Mouse (Mus musculus): ENCODE measurements at regions not wholly inside any gene's neighbourhood (a gene's known extent, or its start where the extent isn't known, plus 50 kb on each side); places are given as distances from the start of the nearest gene placed in this dataset.

DNA sequence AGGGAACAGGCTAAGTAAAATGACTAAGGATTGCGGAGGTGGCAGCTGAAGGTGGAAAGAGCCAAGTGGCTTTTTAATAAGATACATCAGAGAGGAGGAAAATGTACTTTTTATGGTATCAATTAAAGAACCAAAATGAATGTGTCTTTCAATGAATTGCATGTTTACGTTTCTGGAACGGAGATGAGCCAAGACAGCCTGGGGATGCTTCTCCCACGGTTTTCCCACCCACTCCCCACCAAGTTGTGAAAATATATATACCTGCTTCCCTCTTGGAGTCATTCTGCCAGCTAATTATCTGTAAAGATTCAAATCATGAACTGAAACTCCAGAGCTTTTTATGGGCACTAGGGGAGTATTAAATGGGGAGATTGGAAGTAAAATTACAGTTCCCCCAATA, 241.6 kb upstream of the Auts2 start:
- Histone ChIP-seq H3K27ac (replicated peaks in 1 of 2; ENCODE audit: control insufficient read depth in 1 of 2, insufficient read depth in 1 of 2, low read depth in 2 of 2, low read length in 2 of 2) (no peak overlapping the region), H3K27me3 (ENCODE audit: control insufficient read depth, insufficient read depth, low read length) (no peaks in the 10 kb centered on the region), H3K4me2 (ENCODE audit: low read length) (no peak overlapping the region), H3K4me1 (ENCODE audit: control insufficient read depth in 2 of 2, insufficient read depth in 2 of 2, low read length in 2 of 2) (peaks cover 0 to 4% of the 10 kb centered on the region in 2 experiments; a peak in 1 of 4 replicates), H3K9me3 (ENCODE audit: control insufficient read depth, low read length) (0 out of 2 replicates have a peak, but pooled peaks cover 6% of the 10 kb centered on the region), H3K36me3 (ENCODE audit: control insufficient read depth, insufficient read depth, low read length) (no peaks in the 10 kb centered on the region), H3K9ac (ENCODE audit: low read length) (no peak overlapping the region), H3K4me3 (ENCODE audit: control insufficient read depth in 1 of 2, insufficient read depth in 1 of 2, low read depth in 1 of 2, low read length in 2 of 2) (no peak overlapping the region)
- ATAC-seq (ENCODE audit: insufficient number of reproducible peaks, insufficient read depth, low FRiP score, low read depth), result no peak
- WGBS, result 58% methylated on average over 4 of the region's 4 CpGs

DNA sequence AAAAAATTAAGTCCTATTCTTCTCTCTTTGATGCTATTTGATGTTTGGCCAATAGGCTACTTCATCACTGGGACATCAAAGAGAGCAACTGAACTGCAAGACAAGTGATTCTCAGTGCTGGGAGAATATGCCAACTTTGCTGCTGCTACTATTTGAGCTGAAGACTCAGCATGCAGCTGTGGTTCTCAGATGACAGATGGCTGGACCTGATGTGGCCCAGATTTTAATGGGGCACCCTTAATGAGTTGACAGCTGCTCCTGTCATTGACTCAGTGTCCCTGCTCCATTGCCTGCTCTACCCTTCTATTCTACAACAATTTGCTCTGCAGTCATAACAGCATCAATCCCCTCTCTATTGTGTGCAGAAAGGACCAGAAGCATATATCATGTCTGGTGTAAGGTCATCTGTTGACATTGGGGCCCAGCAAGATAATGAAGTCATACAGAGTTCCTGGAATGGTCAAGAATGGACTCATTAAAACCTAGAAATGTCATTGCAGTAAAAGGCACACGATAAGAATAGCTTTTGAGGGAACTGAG, 231.1 kb upstream of the Auts2 start:
- WGBS, result 63% methylated on average over 1 of the region's 1 CpGs
- Histone ChIP-seq H3K27ac (replicated peaks in 1 of 2; ENCODE audit: control insufficient read depth in 1 of 2, insufficient read depth in 1 of 2, low read depth in 2 of 2, low read length in 2 of 2) (no peak overlapping the region), H3K36me3 (ENCODE audit: control insufficient read depth, insufficient read depth, low read length) (no peaks in the 10 kb centered on the region), H3K4me1 (ENCODE audit: control insufficient read depth in 2 of 2, insufficient read depth in 2 of 2, low read length in 2 of 2) (no peaks in the 10 kb centered on the region), H3K4me2 (ENCODE audit: low read length) (no peak overlapping the region), H3K4me3 (ENCODE audit: control insufficient read depth in 1 of 2, insufficient read depth in 1 of 2, low read depth in 1 of 2, low read length in 2 of 2) (no peak overlapping the region), H3K27me3 (ENCODE audit: control insufficient read depth, insufficient read depth, low read length) (no peaks in the 10 kb centered on the region), H3K9me3 (ENCODE audit: control insufficient read depth, low read length) (no peaks in the 10 kb centered on the region), H3K9ac (ENCODE audit: low read length) (no peak overlapping the region)
- ATAC-seq (ENCODE audit: insufficient number of reproducible peaks, insufficient read depth, low FRiP score, low read depth), result no peak

- Histone ChIP-seq H3K27me3 (ENCODE audit: control insufficient read depth, insufficient read depth, low read length) (no peaks in the 10 kb centered on the region), H3K9me3 (ENCODE audit: control insufficient read depth, low read length) (no peaks in the 10 kb centered on the region), H3K4me3 (ENCODE audit: control insufficient read depth in 1 of 2, insufficient read depth in 1 of 2, low read depth in 1 of 2, low read length in 2 of 2) (no peak overlapping the region), H3K36me3 (ENCODE audit: control insufficient read depth, insufficient read depth, low read length) (no peaks in the 10 kb centered on the region), H3K27ac (replicated peaks in 1 of 2; ENCODE audit: control insufficient read depth in 1 of 2, insufficient read depth in 1 of 2, low read depth in 2 of 2, low read length in 2 of 2) (no peak overlapping the region), H3K9ac (ENCODE audit: low read length) (no peak overlapping the region), H3K4me2 (ENCODE audit: low read length) (no peak overlapping the region), H3K4me1 (ENCODE audit: control insufficient read depth in 2 of 2, insufficient read depth in 2 of 2, low read length in 2 of 2) (no peaks in the 10 kb centered on the region)
- 44% methylated on average over 4 of the region's 4 CpGs for WGBS
- no peak for ATAC-seq (ENCODE audit: insufficient number of reproducible peaks, insufficient read depth, low FRiP score, low read depth)
These were observed 217.3 kb upstream of the Auts2 start for GRCm38 (mm10) chr5:132760396-132760795.

GRCm38 (mm10) chr5:132759751-132760150, 216.6 kb upstream of the Auts2 start:
- H3K4me1 ChIP-seq (ENCODE audit: control insufficient read depth in 2 of 2, insufficient read depth in 2 of 2, low read length in 2 of 2), result no peaks in the 10 kb centered on the region
- WGBS, result 75% methylated on average over 6 of the region's 6 CpGs
- no peaks in the 10 kb centered on the region for H3K27me3 ChIP-seq (ENCODE audit: control insufficient read depth, insufficient read depth, low read length)
- no peak overlapping the region for H3K4me3 ChIP-seq (ENCODE audit: control insufficient read depth in 1 of 2, insufficient read depth in 1 of 2, low read depth in 1 of 2, low read length in 2 of 2)
- no peak overlapping the region for H3K27ac ChIP-seq (replicated peaks in 1 of 2; ENCODE audit: control insufficient read depth in 1 of 2, insufficient read depth in 1 of 2, low read depth in 2 of 2, low read length in 2 of 2)
- H3K9ac ChIP-seq (ENCODE audit: low read length), result no peak overlapping the region
- ATAC-seq (ENCODE audit: insufficient number of reproducible peaks, insufficient read depth, low FRiP score, low read depth), result no peak
- no peaks in the 10 kb centered on the region for H3K9me3 ChIP-seq (ENCODE audit: control insufficient read depth, low read length)
- H3K4me2 ChIP-seq (ENCODE audit: low read length), result no peak overlapping the region
- H3K36me3 ChIP-seq (ENCODE audit: control insufficient read depth, insufficient read depth, low read length), result no peaks in the 10 kb centered on the region

- no peak for ATAC-seq (ENCODE audit: insufficient number of reproducible peaks, insufficient read depth, low FRiP score, low read depth)
- Histone ChIP-seq H3K27ac (replicated peaks in 1 of 2; ENCODE audit: control insufficient read depth in 1 of 2, insufficient read depth in 1 of 2, low read depth in 2 of 2, low read length in 2 of 2) (no peak overlapping the region), H3K4me2 (ENCODE audit: low read length) (no peak overlapping the region), H3K9ac (ENCODE audit: low read length) (no peak overlapping the region), H3K4me3 (ENCODE audit: control insufficient read depth in 1 of 2, insufficient read depth in 1 of 2, low read depth in 1 of 2, low read length in 2 of 2) (no peak overlapping the region), H3K4me1 (ENCODE audit: control insufficient read depth in 2 of 2, insufficient read depth in 2 of 2, low read length in 2 of 2) (no peaks in the 10 kb centered on the region), H3K36me3 (ENCODE audit: control insufficient read depth, insufficient read depth, low read length) (no peaks in the 10 kb centered on the region), H3K27me3 (ENCODE audit: control insufficient read depth, insufficient read depth, low read length) (no peaks in the 10 kb centered on the region), H3K9me3 (ENCODE audit: control insufficient read depth, low read length) (no peaks in the 10 kb centered on the region)
- WGBS, result 76% methylated on average over 10 of the region's 10 CpGs
These were observed 215.8 kb upstream of the Auts2 start for GRCm38 (mm10) chr5:132758941-132759340.

DNA sequence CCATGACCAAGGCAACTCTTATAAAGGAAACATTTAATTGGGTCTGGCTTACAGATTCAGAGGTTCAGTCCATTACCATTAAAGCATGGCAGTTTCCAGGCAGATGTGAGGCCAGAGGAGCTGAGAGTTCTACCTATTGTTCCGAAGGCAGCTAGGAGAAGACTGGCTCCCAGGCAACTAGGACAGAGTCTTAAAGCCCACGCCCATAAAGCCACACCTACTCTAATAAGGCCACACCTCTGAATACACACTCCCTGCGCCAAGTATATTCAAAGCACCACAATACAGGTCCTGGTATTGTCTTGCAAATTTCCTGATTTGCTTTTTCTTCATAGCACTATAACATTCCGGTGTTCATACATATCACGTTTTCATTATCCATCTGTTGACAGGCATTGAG, 194.8 kb upstream of the Auts2 start:
- no peak for ATAC-seq (ENCODE audit: insufficient number of reproducible peaks, insufficient read depth, low FRiP score, low read depth)
- 80% methylated on average over 5 of the region's 5 CpGs for WGBS

GRCm38 (mm10) chr5:132728689-132729189, 185.6 kb upstream of the Auts2 start:
- no peak for ATAC-seq (ENCODE audit: insufficient number of reproducible peaks, insufficient read depth, low FRiP score, low read depth)
- H3K4me3 ChIP-seq (ENCODE audit: control insufficient read depth in 1 of 2, insufficient read depth in 1 of 2, low read depth in 1 of 2, low read length in 2 of 2), result no peak overlapping the region
- 9% methylated on average over 10 of the region's 10 CpGs for WGBS
- no peaks in the 10 kb centered on the region for H3K9me3 ChIP-seq (ENCODE audit: control insufficient read depth, low read length)
- peaks cover 25% of the 10 kb centered on the region for H3K27me3 ChIP-seq (ENCODE audit: control insufficient read depth, insufficient read depth, low read length)
- H3K4me2 ChIP-seq (ENCODE audit: low read length), result peak overlapping the region; percentile 14
- peaks cover 0 to 2% of the 10 kb centered on the region in 2 experiments; a peak in 1 of 4 replicates for H3K4me1 ChIP-seq (ENCODE audit: control insufficient read depth in 2 of 2, insufficient read depth in 2 of 2, low read length in 2 of 2)
- H3K9ac ChIP-seq (ENCODE audit: low read length), result no peak overlapping the region
- no peaks in the 10 kb centered on the region for H3K36me3 ChIP-seq (ENCODE audit: control insufficient read depth, insufficient read depth, low read length)
- H3K27ac ChIP-seq (replicated peaks in 1 of 2; ENCODE audit: control insufficient read depth in 1 of 2, insufficient read depth in 1 of 2, low read depth in 2 of 2, low read length in 2 of 2), result no peak overlapping the region

More for the DNA sequence above, 194.8 kb upstream of the Auts2 start:
- Histone ChIP-seq H3K4me1 (ENCODE audit: control insufficient read depth in 2 of 2, insufficient read depth in 2 of 2, low read length in 2 of 2) (no peaks in the 10 kb centered on the region), H3K36me3 (ENCODE audit: control insufficient read depth, insufficient read depth, low read length) (no peaks in the 10 kb centered on the region), H3K9ac (ENCODE audit: low read length) (no peak overlapping the region), H3K4me2 (ENCODE audit: low read length) (no peak overlapping the region), H3K27me3 (ENCODE audit: control insufficient read depth, insufficient read depth, low read length) (peaks cover 11% of the 10 kb centered on the region; the same call in 1 of the 2 replicates), H3K27ac (replicated peaks in 1 of 2; ENCODE audit: control insufficient read depth in 1 of 2, insufficient read depth in 1 of 2, low read depth in 2 of 2, low read length in 2 of 2) (no peak overlapping the region), H3K4me3 (ENCODE audit: control insufficient read depth in 1 of 2, insufficient read depth in 1 of 2, low read depth in 1 of 2, low read length in 2 of 2) (no peak overlapping the region), H3K9me3 (ENCODE audit: control insufficient read depth, low read length) (0 out of 2 replicates have a peak, but pooled peaks cover 3% of the 10 kb centered on the region)

GRCm38 (mm10) chr5:132724467-132724866, 181.3 kb upstream of the Auts2 start:
- WGBS, result 57% methylated on average over 2 of the region's 2 CpGs
- H3K27me3 ChIP-seq (ENCODE audit: control insufficient read depth, insufficient read depth, low read length), result peaks cover 41% of the 10 kb centered on the region
- ATAC-seq (ENCODE audit: insufficient number of reproducible peaks, insufficient read depth, low FRiP score, low read depth), result no peak

More at GRCm38 (mm10) chr5:132724467-132724866, 181.3 kb upstream of the Auts2 start:
- Histone ChIP-seq H3K4me1 (ENCODE audit: control insufficient read depth in 2 of 2, insufficient read depth in 2 of 2, low read length in 2 of 2) (peaks cover 2 to 6% of the 10 kb centered on the region in 2 experiments; a peak in 3 of 4 replicates), H3K4me3 (ENCODE audit: control insufficient read depth in 1 of 2, insufficient read depth in 1 of 2, low read depth in 1 of 2, low read length in 2 of 2) (no peak overlapping the region), H3K4me2 (ENCODE audit: low read length) (no peak overlapping the region), H3K36me3 (ENCODE audit: control insufficient read depth, insufficient read depth, low read length) (no peaks in the 10 kb centered on the region), H3K9ac (ENCODE audit: low read length) (no peak overlapping the region), H3K9me3 (ENCODE audit: control insufficient read depth, low read length) (no peaks in the 10 kb centered on the region), H3K27ac (replicated peaks in 1 of 2; ENCODE audit: control insufficient read depth in 1 of 2, insufficient read depth in 1 of 2, low read depth in 2 of 2, low read length in 2 of 2) (no peak overlapping the region)
